Mouse (Mus musculus): ENCODE results near the gene AL607142.1.

Gene AL607142.1

GRCm38 (mm10) chr4:120106362-120106761 is 41.6 kb downstream of the AL607142.1 start:
- no peak for DNase-seq

GRCm38 (mm10) chr4:120107787-120108186 is 43.0 kb downstream of the AL607142.1 start:
- no peak for DNase-seq

- DNase-seq = no peak
Observed at GRCm38 (mm10) chr4:120115516-120115915, 50.7 kb downstream of the AL607142.1 start.

GRCm38 (mm10) chr4:120116312-120116711 is 51.5 kb downstream of the AL607142.1 start:
- DNase-seq = no peak

GRCm38 (mm10) chr4:120120276-120120675 is 55.5 kb downstream of the AL607142.1 start:
- DNase-seq = peak; percentile 60

- no peak for DNase-seq
Observed at GRCm38 (mm10) chr4:120124656-120125055, 59.9 kb downstream of the AL607142.1 start.

- no peak for DNase-seq
Observed at GRCm38 (mm10) chr4:120126047-120126446, 61.3 kb downstream of the AL607142.1 start.

DNA sequence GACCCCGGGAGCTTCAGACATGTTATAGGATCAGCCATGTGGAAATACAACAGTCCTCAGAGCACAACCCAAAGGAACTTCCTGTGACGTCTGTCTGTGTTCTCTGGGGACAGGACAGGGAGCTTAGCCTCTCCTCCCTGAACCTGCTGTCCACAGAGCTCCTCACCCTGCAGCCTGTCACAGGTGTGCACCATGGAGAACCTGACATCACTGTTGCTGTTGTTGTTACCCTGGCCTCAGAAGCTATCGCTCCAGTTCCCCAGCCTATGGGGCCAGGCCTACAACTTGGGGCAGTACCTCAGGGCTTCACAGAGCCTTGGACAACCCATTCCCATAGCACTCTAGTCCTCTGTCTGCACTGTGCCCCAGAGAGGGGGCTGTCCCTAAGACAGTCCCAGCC is 62.5 kb downstream of the AL607142.1 start:
- no peak for DNase-seq

- DNase-seq = no peak
Observed at GRCm38 (mm10) chr4:120128033-120128432, 63.2 kb downstream of the AL607142.1 start.

DNA sequence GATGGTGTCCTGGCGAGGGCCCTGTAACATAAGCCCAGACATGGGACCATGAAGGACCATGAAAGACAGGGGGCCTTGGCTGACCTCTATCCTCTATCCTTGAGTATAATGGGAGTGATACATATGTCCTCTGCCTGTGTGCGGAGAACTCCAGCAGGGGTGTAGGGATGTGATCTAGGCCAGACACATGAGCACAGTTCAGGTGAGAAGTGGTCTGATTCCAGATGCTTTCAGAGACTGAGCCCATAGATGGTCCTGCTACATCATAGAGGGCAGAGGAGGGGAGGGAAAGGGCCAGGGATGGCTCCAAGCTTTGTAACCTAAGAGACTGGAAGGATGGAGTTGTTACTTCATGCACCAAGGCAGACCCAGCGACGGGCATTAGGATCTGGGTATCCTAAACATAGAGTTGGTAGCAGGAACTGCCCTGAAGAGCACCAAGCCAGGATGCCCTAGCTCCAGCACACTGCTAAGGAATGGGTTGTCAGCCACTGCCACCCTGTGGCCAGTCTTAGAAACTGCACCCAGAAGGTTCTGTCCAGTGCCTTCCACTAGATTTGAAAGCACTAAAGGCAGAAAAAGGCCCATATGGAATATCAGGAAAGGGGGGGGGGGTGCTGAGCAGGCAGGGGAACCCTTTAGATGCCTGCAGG is 64.6 kb downstream of the AL607142.1 start:
- peak; percentile 71 for DNase-seq

- peak; percentile 23 for DNase-seq
Observed at GRCm38 (mm10) chr4:120130926-120131325, 66.1 kb downstream of the AL607142.1 start.

DNA sequence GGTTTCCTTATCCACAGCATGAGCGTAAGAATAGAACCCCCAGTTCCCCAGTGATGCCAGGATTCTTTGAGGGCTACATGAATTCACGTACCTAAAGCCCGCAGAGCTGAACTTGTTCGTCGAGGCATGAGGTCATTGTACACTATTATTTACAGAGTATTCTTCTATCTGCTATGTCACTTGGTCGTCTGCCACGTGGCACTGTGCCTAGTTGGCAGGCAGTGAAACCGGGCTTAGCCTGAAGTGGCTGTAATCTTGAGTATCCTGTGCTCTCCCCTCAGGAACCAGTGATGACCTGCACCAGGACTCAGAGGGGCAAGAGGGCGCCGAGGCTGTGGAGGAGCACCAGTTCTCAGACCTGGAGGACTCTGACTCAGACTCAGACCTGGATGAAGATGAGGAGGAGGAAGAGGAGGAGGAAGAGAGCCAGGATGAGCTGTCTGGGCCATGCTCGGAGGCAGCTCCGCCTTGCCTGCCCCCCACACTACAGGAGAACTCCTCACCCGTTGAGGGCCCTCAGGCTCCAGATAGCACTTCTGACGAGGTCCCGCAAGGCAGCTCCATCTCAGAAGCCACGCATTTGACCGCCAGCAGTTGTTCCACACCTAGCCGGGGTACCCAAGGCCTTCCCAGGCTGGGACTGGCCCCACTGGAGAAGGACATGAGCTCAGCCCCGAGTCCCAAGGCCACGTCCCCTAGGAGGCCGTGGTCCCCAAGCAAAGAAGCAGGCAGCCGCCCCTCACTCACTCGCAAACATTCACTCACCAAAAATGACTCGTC is 66.8 kb downstream of the AL607142.1 start:
- DNase-seq = no peak

- no peak for DNase-seq
Observed at GRCm38 (mm10) chr4:120134223-120134622, 69.4 kb downstream of the AL607142.1 start.

- no peak for DNase-seq
Observed at GRCm38 (mm10) chr4:120141810-120142209, 77.0 kb downstream of the AL607142.1 start.

GRCm38 (mm10) chr4:120142905-120143304 is 78.1 kb downstream of the AL607142.1 start:
- no peak for DNase-seq
